Mouse (Mus musculus) stomach, postnatal 0 days (tissue): ENCODE results near the gene Mill2. TPM values are rescaled to one million over a fixed set of nuclear protein-coding genes. Genes with fewer than 3 reads are reported as not detected.

Experiments
- ATAC-seq: fragments of 200-750 bp; cut with Nextera tagmentation; 2 replicates; pipeline ENCODE4 v1.8.0; 2017; ENCODE audit not compliant: low FRiP score, low TSS enrichment
- DNase-seq: peaks from one replicate; pipeline ENCODE4 v3.0.0-alpha.2; 2016; ENCODE audit warnings: low spot score
- H3K27ac ChIP-seq: fragments of 300-500 bp; sonication (generic); replicated peaks from 2 replicates; pipeline ENCODE4 v1.5.1; 2014; ENCODE audit warnings: mild to moderate bottlenecking, control low read depth
- H3K27me3 ChIP-seq: fragments of 300-500 bp; sonication (generic); 2 replicates; pipeline ENCODE4 v1.6.1; 2014; ENCODE audit warnings: low read length; ENCODE audit not compliant: control insufficient read depth, insufficient read depth
- H3K36me3 ChIP-seq: fragments of 300-500 bp; sonication (generic); 2 replicates; pipeline ENCODE4 v1.6.1; 2014; ENCODE audit warnings: low read length, mixed read lengths; ENCODE audit not compliant: control insufficient read depth, insufficient read depth
- H3K4me1 ChIP-seq: fragments of 300-500 bp; sonication (generic); replicated peaks from 2 replicates; pipeline ENCODE4 v1.6.1; 2014; ENCODE audit warnings: antibody characterized with exemption; ENCODE audit not compliant: control insufficient read depth, insufficient read depth
- H3K4me2 ChIP-seq: fragments of 300-500 bp; sonication (generic); replicated peaks from 2 replicates; pipeline ENCODE4 v1.6.1; 2014; ENCODE audit warnings: low read depth, mild to moderate bottlenecking, control low read depth, moderate library complexity
- H3K4me3 ChIP-seq: fragments of 300-500 bp; sonication (generic); 2 replicates; pipeline ENCODE4 v1.5.1; 2014; ENCODE audit warnings: low read depth, low read length, control low read depth
- H3K9ac ChIP-seq: fragments of 300-500 bp; sonication (generic); 2 replicates; pipeline ENCODE4 v1.6.1; 2014; ENCODE audit warnings: mild to moderate bottlenecking, low read length, control low read depth, mixed read lengths
- H3K9me3 ChIP-seq: fragments of 300-500 bp; sonication (generic); 2 replicates; pipeline ENCODE4 v1.6.1; 2016; ENCODE audit warnings: low read length; ENCODE audit not compliant: control insufficient read depth
- CTCF ChIP-seq: IDR thresholded peaks from 2 replicates; pipeline ENCODE4 v1.5.1; 2016; ENCODE audit warnings: antibody characterized with exemption, low read depth, mild to moderate bottlenecking, moderate library complexity
- EP300 ChIP-seq: optimal IDR thresholded peaks from 2 replicates; pipeline ENCODE3; 2016; ENCODE audit warnings: antibody characterized with exemption
- WGBS: fragments of 180-500 bp; shearing (Covaris S2); extraction: QIAGEN DNeasy Blood & Tissue Kit; methylation state at CpG from one replicate; pipeline ENCODE4 v1.1.7; 2014; 5-methylcytosine and 5-hydroxymethylcytosine counted together
- polyA plus RNA-seq: library from polyadenylated mRNA; unstranded; fragments of >200 nt; fragmentation: Nextera tagmentation; extraction: Ambion mirVana; gene quantifications from 2 replicates; pipeline ENCODE4 v1.2.1, GENCODE M21; 2015

Mill2 gene
- polyA plus RNA-seq, 1 experiment from 2014 or later, result 1.3 TPM

- Histone ChIP-seq H3K27ac (no peak overlapping the region), H3K9ac (0 out of 2 replicates have a peak overlapping the region, but pooled peaks have one; percentile 45), H3K36me3 (no peaks in the 10 kb centered on the region), H3K4me2 (peak overlapping the region; percentile 87), H3K4me3 (peak overlapping the region; percentile 40), H3K27me3 (no peaks in the 10 kb centered on the region), H3K9me3 (no peaks in the 10 kb centered on the region), H3K4me1 (no peaks in the 10 kb centered on the region)
- 20% methylated on average over 33 of the region's 33 CpGs for WGBS
- DNase-seq (peak; percentile 92), ATAC-seq (peak; percentile 63)
- peak; percentile 96 for TF ChIP-seq CTCF
- no peak for TF ChIP-seq EP300
These were observed 52.3 kb downstream of the Mill2 start for GRCm38 (mm10) chr7:18891872-18892599.

GRCm38 (mm10) chr7:18893009-18893408 lies 53.2 kb downstream of the Mill2 start:
- no peak overlapping the region for H3K4me3 ChIP-seq
- H3K4me2 ChIP-seq, result peak overlapping the region; percentile 87
- H3K4me1 ChIP-seq, result no peaks in the 10 kb centered on the region
- TF ChIP-seq EP300, result no peak
- no peak for TF ChIP-seq CTCF
- no peaks in the 10 kb centered on the region for H3K27me3 ChIP-seq
- H3K9ac ChIP-seq, result no peak overlapping the region
- 27% methylated on average over 27 of the region's 27 CpGs for WGBS
- no peaks in the 10 kb centered on the region for H3K36me3 ChIP-seq
- DNase-seq (no peak), ATAC-seq (peak; percentile 28; the same call in 1 of the 2 replicates)
- no peak overlapping the region for H3K27ac ChIP-seq
- no peaks in the 10 kb centered on the region for H3K9me3 ChIP-seq

DNA sequence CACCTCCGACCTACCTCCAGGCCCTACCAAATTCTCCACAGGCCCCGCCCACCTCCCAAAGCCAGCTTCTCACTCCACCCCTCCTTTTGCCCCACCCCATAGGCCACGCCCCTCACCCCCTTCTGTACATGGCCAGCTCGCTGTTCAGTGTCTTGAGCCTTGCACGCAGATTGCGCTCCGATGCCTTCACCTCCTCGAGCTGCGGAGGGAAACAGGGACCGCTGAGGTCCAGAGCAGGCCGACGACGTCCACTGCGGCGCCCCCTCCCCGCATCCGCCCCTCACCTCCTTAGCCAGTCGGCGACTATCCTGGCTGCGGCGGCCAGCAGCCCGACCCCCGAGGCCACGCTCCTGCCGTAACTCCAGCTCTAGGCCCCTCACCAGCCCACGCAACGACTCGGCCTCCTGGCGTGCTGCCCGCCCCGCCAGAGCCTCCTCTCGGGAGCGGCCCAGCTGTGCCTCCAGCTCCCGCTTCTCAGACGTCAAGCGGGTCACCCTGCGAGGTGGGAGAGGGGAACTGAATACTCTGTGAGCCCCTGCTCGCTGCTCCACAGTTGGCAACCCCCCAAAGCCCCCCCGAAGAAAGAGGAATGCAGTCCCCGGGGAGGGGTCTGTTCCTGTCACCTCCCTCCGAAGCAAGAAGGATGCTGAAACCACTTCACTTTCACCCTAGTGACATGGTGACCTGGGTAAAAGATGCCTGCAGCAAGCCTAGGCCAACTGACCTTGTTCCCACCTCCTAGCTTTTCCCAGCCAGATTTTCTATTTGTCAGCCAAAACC lies 54.1 kb downstream of the Mill2 start:
- ATAC-seq, result peak; percentile 44
- H3K4me2 ChIP-seq, result peak overlapping the region; percentile 87
- WGBS, result 4% methylated on average over 40 of the region's 41 CpGs
- peak; percentile 82 for DNase-seq
- peak overlapping the region; percentile 41 for H3K4me3 ChIP-seq
- no peaks in the 10 kb centered on the region for H3K27me3 ChIP-seq
- 0 out of 2 replicates have a peak, but pooled peaks cover 2% of the 10 kb centered on the region for H3K36me3 ChIP-seq
- no peak overlapping the region; the same call in 1 of the 2 replicates for H3K27ac ChIP-seq
- no peak for TF ChIP-seq EP300
- TF ChIP-seq CTCF, result no peak
- peak overlapping the region; percentile 64 for H3K9ac ChIP-seq
- H3K9me3 ChIP-seq, result no peaks in the 10 kb centered on the region
- no peaks in the 10 kb centered on the region for H3K4me1 ChIP-seq

- no peak overlapping the region for H3K4me2 ChIP-seq
- peak; percentile 50 for DNase-seq
- WGBS, result 41% methylated on average over 5 of the region's 5 CpGs
- no peaks in the 10 kb centered on the region for H3K4me1 ChIP-seq
- peak; percentile 75 for TF ChIP-seq CTCF
- no peak for TF ChIP-seq EP300
- no peak for ATAC-seq
- no peaks in the 10 kb centered on the region for H3K9me3 ChIP-seq
- no peak overlapping the region for H3K4me3 ChIP-seq
- no peak overlapping the region for H3K9ac ChIP-seq
- no peak overlapping the region for H3K27ac ChIP-seq
- H3K27me3 ChIP-seq, result no peaks in the 10 kb centered on the region
- H3K36me3 ChIP-seq, result 0 out of 2 replicates have a peak, but pooled peaks cover 3% of the 10 kb centered on the region
These were observed 56.8 kb downstream of the Mill2 start for GRCm38 (mm10) chr7:18896536-18896935.

GRCm38 (mm10) chr7:18900513-18900912 lies 60.7 kb downstream of the Mill2 start:
- 72% methylated on average over 2 of the region's 2 CpGs for WGBS
- H3K4me3 ChIP-seq, result no peak overlapping the region
- ATAC-seq (no peak), DNase-seq (no peak)
- no peak overlapping the region for H3K4me2 ChIP-seq
- H3K36me3 ChIP-seq, result 0 out of 2 replicates have a peak, but pooled peaks cover 3% of the 10 kb centered on the region
- no peaks in the 10 kb centered on the region for H3K4me1 ChIP-seq
- no peak overlapping the region for H3K27ac ChIP-seq
- H3K9me3 ChIP-seq, result no peaks in the 10 kb centered on the region
- no peak overlapping the region for H3K9ac ChIP-seq
- no peaks in the 10 kb centered on the region for H3K27me3 ChIP-seq
- TF ChIP-seq CTCF (no peak), EP300 (no peak)
